Mouse (Mus musculus): ENCODE data around the gene Dhx29.
"Not testable (repeated sequence)": the region's sequence is repeated elsewhere in the genome, so short reads cannot be mapped to it uniquely, and the experiment has no call there.

Gene Dhx29

GRCm38 (mm10) chr13:112987532-112987943 is 60.3 kb downstream of the Dhx29 start, which contains the start of gene Ccno:
Ccno (plus strand) TSS chr13:112987802.
- peak; percentile 93 for DNase-seq

GRCm38 (mm10) chr13:112987991-112988390 is 60.7 kb downstream of the Dhx29 start:
- no peak for DNase-seq

- no peak for DNase-seq
Observed at GRCm38 (mm10) chr13:112988866-112989265, 61.6 kb downstream of the Dhx29 start.

- no peak for DNase-seq
Observed at GRCm38 (mm10) chr13:112989541-112989940, 62.3 kb downstream of the Dhx29 start.

- DNase-seq = no peak
Observed at GRCm38 (mm10) chr13:112990346-112990745, 63.1 kb downstream of the Dhx29 start.

- no peak for DNase-seq
Observed at GRCm38 (mm10) chr13:112993531-112994152, 66.4 kb downstream of the Dhx29 start, which contains the start of gene Mcidas. Mcidas (plus strand) TSS chr13:112993845.

GRCm38 (mm10) chr13:112994191-112994590 is 66.9 kb downstream of the Dhx29 start:
- DNase-seq = peak; percentile 60

GRCm38 (mm10) chr13:112996407-112996806 is 69.2 kb downstream of the Dhx29 start:
- DNase-seq = no peak

GRCm38 (mm10) chr13:112997369-112997768 is 70.1 kb downstream of the Dhx29 start:
- DNase-seq = no peak

- peak; percentile 56 for DNase-seq
Observed at GRCm38 (mm10) chr13:112998427-112999201, 71.4 kb downstream of the Dhx29 start.

GRCm38 (mm10) chr13:113000090-113000489 is 72.8 kb downstream of the Dhx29 start:
- DNase-seq = no peak

- no peak for DNase-seq
Observed at GRCm38 (mm10) chr13:113000576-113001318, 73.5 kb downstream of the Dhx29 start.

GRCm38 (mm10) chr13:113012683-113013082 is 85.4 kb downstream of the Dhx29 start:
- no peak for DNase-seq

- not testable (repeated sequence) for DNase-seq
Observed at GRCm38 (mm10) chr13:113013174-113013953, 86.1 kb downstream of the Dhx29 start.
